In genomic region chr5:132982866-132983265, GRCm38 (mm10) we compare ENCODE assay signal across 15 mouse cellular contexts.
"Had no signal": no experiment of that assay in that cellular context is flagged by ENCODE, and none has a peak within 500 bp of the region (broad histone marks: within the 10 kb centered on the region; RNA-seq: fewer than 3 reads in every experiment).

No protein-coding gene starts in this region.

- H3K27me3 ChIP-seq: limb, embryonic 15.5 days; liver, embryonic 12.5 days; megakaryocyte, embryonic 14.5 days; midbrain, embryonic 15.5 days; neural tube, embryonic 13.5 days; stomach, embryonic 15.5 days had no signal

- H3K4me3 ChIP-seq: left cerebral cortex, adult 2 months; limb, embryonic 15.5 days; liver, embryonic 12.5 days; megakaryocyte, embryonic 14.5 days; midbrain, embryonic 15.5 days; neural tube, embryonic 13.5 days; stomach, embryonic 15.5 days had no signal

- H3K27ac ChIP-seq: hindbrain, postnatal 0 days; left cerebral cortex, adult 2 months; limb, embryonic 15.5 days; liver, embryonic 12.5 days; macrophage; midbrain, embryonic 15.5 days; neural tube, embryonic 13.5 days; stomach, embryonic 15.5 days had no signal

- ATAC-seq: hindbrain, postnatal 0 days; liver, embryonic 12.5 days; midbrain, embryonic 15.5 days had no signal

- H3K36me3 ChIP-seq: limb, embryonic 15.5 days; liver, embryonic 12.5 days; midbrain, embryonic 15.5 days; neural tube, embryonic 13.5 days; stomach, embryonic 15.5 days had no signal

- DNase-seq: lung, embryonic 14.5 days; lung, postnatal 10 days; retina, postnatal 1 day; thymus, adult 2 months; thymus, postnatal 36 days had no signal

- H3K4me2 ChIP-seq: limb, embryonic 15.5 days; liver, embryonic 12.5 days; lung, embryonic 14.5 days; midbrain, embryonic 11.5 days; midbrain, embryonic 15.5 days; neural tube, embryonic 13.5 days; stomach, embryonic 15.5 days had no signal

- H3K4me1 ChIP-seq: limb, embryonic 15.5 days; liver, embryonic 12.5 days; megakaryocyte, embryonic 14.5 days; neural tube, embryonic 13.5 days; stomach, embryonic 15.5 days had no signal

- H3K9me3 ChIP-seq: limb, embryonic 15.5 days; liver, embryonic 12.5 days; midbrain, embryonic 15.5 days; neural tube, embryonic 13.5 days; stomach, embryonic 15.5 days had no signal

- H3K9ac ChIP-seq: limb, embryonic 15.5 days; liver, embryonic 12.5 days; lung, embryonic 14.5 days; midbrain, embryonic 15.5 days; neural tube, embryonic 13.5 days; stomach, embryonic 15.5 days had no signal
